Mouse (Mus musculus) lung, postnatal 0 days (tissue): ENCODE measurements at regions not wholly inside any gene's neighbourhood (a gene's known extent, or its start where the extent isn't known, plus 50 kb on each side); places are given as distances from the start of the nearest gene placed in this dataset.

Experiments used
- ATAC-seq: fragments of 200-750 bp; cut with Nextera tagmentation; 2 replicates; pipeline ENCODE4 v1.8.0; 2017; ENCODE audit warnings: moderate library complexity
- DNase-seq: peaks from one replicate; pipeline ENCODE4 v3.0.0-alpha.2; 2016; ENCODE audit warnings: low spot score
- H3K27ac ChIP-seq: fragments of 300-500 bp; sonication (generic); 2 replicates; pipeline ENCODE4 v1.5.1; 2014; ENCODE audit warnings: antibody characterized with exemption, mild to moderate bottlenecking, low read length, mixed read lengths
- H3K27me3 ChIP-seq: fragments of 300-500 bp; sonication (generic); replicated peaks from 2 replicates; pipeline ENCODE4 v1.6.1; 2014; ENCODE audit warnings: low read length, mixed read lengths; ENCODE audit not compliant: insufficient read depth
- H3K36me3 ChIP-seq: fragments of 300-500 bp; sonication (generic); 2 replicates; pipeline ENCODE4 v1.6.1; 2014; ENCODE audit warnings: low read length, mixed read lengths; ENCODE audit not compliant: insufficient read depth
- H3K4me1 ChIP-seq: fragments of 300-500 bp; sonication (generic); 2 replicates; pipeline ENCODE4 v1.6.1; 2014; ENCODE audit warnings: antibody characterized with exemption, low read depth, low read length, mixed read lengths; ENCODE audit not compliant: insufficient read depth
- H3K4me2 ChIP-seq: fragments of 300-500 bp; sonication (generic); replicated peaks from 2 replicates; pipeline ENCODE4 v1.6.1; 2014; ENCODE audit warnings: low read depth, mild to moderate bottlenecking, low read length, moderate library complexity, mixed read lengths
- H3K4me3 ChIP-seq: fragments of 300-500 bp; sonication (generic); 2 replicates; pipeline ENCODE4 v1.5.1; 2014; ENCODE audit warnings: low read depth, low read length
- H3K9ac ChIP-seq: fragments of 300-500 bp; sonication (generic); replicated peaks from 2 replicates; pipeline ENCODE4 v1.6.1; 2014; ENCODE audit warnings: low read depth, mild to moderate bottlenecking
- H3K9me3 ChIP-seq: fragments of 300-500 bp; sonication (generic); 2 replicates; pipeline ENCODE4 v1.6.1; 2016; ENCODE audit warnings: low read length, mixed read lengths
- CTCF ChIP-seq: IDR thresholded peaks from 2 replicates; pipeline ENCODE4 v1.5.1; 2016; ENCODE audit warnings: antibody characterized with exemption, mild to moderate bottlenecking
- EP300 ChIP-seq: IDR thresholded peaks from 2 replicates; pipeline ENCODE4 v1.6.1; 2016; ENCODE audit warnings: antibody characterized with exemption, mild to moderate bottlenecking, control low read depth
- WGBS: fragments of 180-500 bp; shearing (Covaris S2); extraction: QIAGEN DNeasy Blood & Tissue Kit; methylation state at CpG from one replicate; pipeline ENCODE4 v1.1.7; 2014; 5-methylcytosine and 5-hydroxymethylcytosine counted together

- no peak overlapping the region for H3K9ac ChIP-seq
- no peaks in the 10 kb centered on the region for H3K36me3 ChIP-seq
- H3K27me3 ChIP-seq = no peaks in the 10 kb centered on the region
- peak; percentile 72 for DNase-seq
- peak; percentile 47 for ATAC-seq
- 59% methylated on average over 2 of the region's 2 CpGs for WGBS
- TF ChIP-seq CTCF (no peak), EP300 (no peak)
- H3K9me3 ChIP-seq = no peaks in the 10 kb centered on the region
- no peaks in the 10 kb centered on the region for H3K4me1 ChIP-seq
- no peak overlapping the region for H3K4me2 ChIP-seq
- H3K4me3 ChIP-seq = no peak overlapping the region
- H3K27ac ChIP-seq = no peak overlapping the region; the same call in 1 of the 2 replicates
Measured at GRCm38 (mm10) chr2:117486447-117486846, 143.6 kb upstream of the Rasgrp1 start.

- no peak overlapping the region for H3K4me2 ChIP-seq
- H3K27me3 ChIP-seq = no peaks in the 10 kb centered on the region
- H3K4me3 ChIP-seq = no peak overlapping the region
- no peaks in the 10 kb centered on the region for H3K36me3 ChIP-seq
- no peak for DNase-seq
- WGBS = 89% methylated on average over 5 of the region's 5 CpGs
- TF ChIP-seq CTCF (no peak), EP300 (no peak)
- H3K9ac ChIP-seq = no peak overlapping the region
- H3K4me1 ChIP-seq = no peaks in the 10 kb centered on the region
- ATAC-seq = no peak
- H3K27ac ChIP-seq = no peak overlapping the region
- H3K9me3 ChIP-seq = no peaks in the 10 kb centered on the region
Measured at GRCm38 (mm10) chr2:117498565-117498964, 155.8 kb upstream of the Rasgrp1 start.

GRCm38 (mm10) chr2:117502611-117503010 is 159.8 kb upstream of the Rasgrp1 start:
- TF ChIP-seq CTCF (no peak), EP300 (peak; percentile 36; the same call in 1 of the 2 replicates)
- DNase-seq = peak; percentile 65
- Histone ChIP-seq H3K36me3 (no peaks in the 10 kb centered on the region), H3K9me3 (no peaks in the 10 kb centered on the region), H3K9ac (no peak overlapping the region), H3K27ac (no peak overlapping the region), H3K4me2 (no peak overlapping the region), H3K4me1 (no peaks in the 10 kb centered on the region), H3K4me3 (no peak overlapping the region), H3K27me3 (no peaks in the 10 kb centered on the region)
- peak; percentile 75 for ATAC-seq

GRCm38 (mm10) chr2:117511737-117512136 is 168.9 kb upstream of the Rasgrp1 start:
- DNase-seq (no peak), ATAC-seq (no peak)
- no peaks in the 10 kb centered on the region for H3K36me3 ChIP-seq
- no peaks in the 10 kb centered on the region for H3K9me3 ChIP-seq
- no peak overlapping the region for H3K9ac ChIP-seq
- H3K27ac ChIP-seq = no peak overlapping the region
- WGBS = 62% methylated on average over 3 of the region's 3 CpGs
- H3K4me3 ChIP-seq = no peak overlapping the region
- no peaks in the 10 kb centered on the region for H3K4me1 ChIP-seq
- TF ChIP-seq EP300 (no peak), CTCF (no peak)
- no peaks in the 10 kb centered on the region for H3K27me3 ChIP-seq
- no peak overlapping the region for H3K4me2 ChIP-seq

- WGBS = 28% methylated on average over 9 of the region's 9 CpGs
- Histone ChIP-seq H3K9ac (no peak overlapping the region), H3K9me3 (no peaks in the 10 kb centered on the region), H3K4me3 (no peak overlapping the region), H3K27ac (no peak overlapping the region), H3K36me3 (no peaks in the 10 kb centered on the region), H3K4me2 (no peak overlapping the region), H3K4me1 (no peaks in the 10 kb centered on the region), H3K27me3 (no peaks in the 10 kb centered on the region)
- ATAC-seq (no peak), DNase-seq (peak; percentile 7)
- TF ChIP-seq CTCF = no peak
- TF ChIP-seq EP300 = no peak
Measured at GRCm38 (mm10) chr2:117512551-117512950, 169.8 kb upstream of the Rasgrp1 start.

GRCm38 (mm10) chr2:117524437-117524836 is 181.6 kb upstream of the Rasgrp1 start:
- Histone ChIP-seq H3K27ac (no peak overlapping the region), H3K27me3 (no peaks in the 10 kb centered on the region), H3K4me2 (no peak overlapping the region), H3K36me3 (no peaks in the 10 kb centered on the region), H3K4me1 (no peaks in the 10 kb centered on the region), H3K9me3 (no peaks in the 10 kb centered on the region), H3K9ac (no peak overlapping the region), H3K4me3 (no peak overlapping the region)
- ATAC-seq (peak; percentile 88), DNase-seq (peak; percentile 82)
- no peak for TF ChIP-seq EP300
- no peak for TF ChIP-seq CTCF
- 38% methylated on average over 5 of the region's 5 CpGs for WGBS

- TF ChIP-seq EP300 (no peak), CTCF (no peak)
- ATAC-seq = no peak
Measured at GRCm38 (mm10) chr2:117538865-117539264, 196.1 kb upstream of the Rasgrp1 start.

More at GRCm38 (mm10) chr2:117538865-117539264, 196.1 kb upstream of the Rasgrp1 start:
- no peak for DNase-seq
- 60% methylated on average over 5 of the region's 5 CpGs for WGBS
- Histone ChIP-seq H3K4me1 (no peaks in the 10 kb centered on the region), H3K27ac (no peak overlapping the region), H3K27me3 (no peaks in the 10 kb centered on the region), H3K4me2 (no peak overlapping the region), H3K9me3 (no peaks in the 10 kb centered on the region), H3K9ac (no peak overlapping the region), H3K4me3 (no peak overlapping the region), H3K36me3 (no peaks in the 10 kb centered on the region)
